Mouse (Mus musculus) CH12.LX (cell line): ENCODE data around the gene Sec14l1. TPM values are rescaled to one million over a fixed set of nuclear protein-coding genes. Genes with fewer than 3 reads are reported as not detected.

Experiments used
- DNase-seq: peaks from one replicate; pipeline ENCODE4 v3.0.0-alpha.2; 2013; ENCODE audit errors: extremely low read depth
- H3K27ac ChIP-seq: 2 replicates; pipeline ENCODE4 v1.5.1; 2012; ENCODE audit warnings: low read depth, mild to moderate bottlenecking, control low read depth, moderate library complexity; ENCODE audit not compliant: insufficient read depth
- H3K27me3 ChIP-seq: replicated peaks from 2 replicates; pipeline ENCODE3; 2012; ENCODE audit warnings: inconsistent platforms
- H3K36me3 ChIP-seq, 2 experiments: replicated peaks in 1 of 2; 2 replicates each; pipeline versions ENCODE3 to v1.6.1; 2012; ENCODE audit warnings: inconsistent platforms in 1 of 2, low read length in 1 of 2, mild to moderate bottlenecking in 1 of 2, mixed read lengths in 1 of 2, moderate library complexity in 1 of 2; ENCODE audit not compliant: control insufficient read depth in 1 of 2, insufficient read depth in 1 of 2
- H3K4me1 ChIP-seq, 2 experiments: 2 replicates each; pipeline ENCODE4 v1.6.1; 2012; ENCODE audit warnings: inconsistent platforms in 1 of 2, moderate library complexity in 1 of 2; ENCODE audit not compliant: insufficient read depth in 2 of 2, control insufficient read depth in 1 of 2
- H3K4me2 ChIP-seq: 2 replicates; pipeline ENCODE4 v1.6.1; 2012; ENCODE audit warnings: low read depth, mild to moderate bottlenecking, control low read depth; ENCODE audit not compliant: poor library complexity, insufficient read depth, severe bottlenecking
- H3K4me3 ChIP-seq, 3 experiments: fragments of 150-350 bp in 1 of 3; sonication (generic) in 1 of 3; replicated peaks in 1 of 3; 2 replicates each; pipeline versions ENCODE3 to v1.5.1; 2011 to 2012; ENCODE audit warnings: low read depth in 2 of 3, low read length in 2 of 3, mild to moderate bottlenecking in 2 of 3, moderate library complexity in 2 of 3, control low read depth in 1 of 3, improper control_type of control experiment in 1 of 3, inconsistent platforms in 1 of 3, mixed read lengths in 1 of 3; ENCODE audit not compliant: poor library complexity in 1 of 3
- H3K79me2 ChIP-seq: replicated peaks from 2 replicates; pipeline ENCODE4 v1.6.1; 2012; ENCODE audit warnings: mild to moderate bottlenecking, moderate library complexity; ENCODE audit not compliant: control insufficient read depth, poor library complexity, insufficient read depth, severe bottlenecking; ENCODE audit errors: extremely low read depth
- H3K9ac ChIP-seq: 2 replicates; pipeline ENCODE4 v1.6.1; 2012; ENCODE audit warnings: low read depth, mild to moderate bottlenecking, control low read depth, moderate library complexity; ENCODE audit not compliant: insufficient read depth
- H3K9me3 ChIP-seq: replicated peaks from 2 replicates; pipeline ENCODE3; 2012; ENCODE audit warnings: low read length, inconsistent platforms, mixed read lengths
- BHLHE40 ChIP-seq: IDR thresholded peaks from 2 replicates; pipeline ENCODE4 v1.6.1; 2011; ENCODE audit warnings: mild to moderate bottlenecking, low read depth, low read length, improper control_type of control experiment
- CHD1 ChIP-seq: IDR thresholded peaks from 2 replicates; pipeline ENCODE4 v1.6.1; 2012; ENCODE audit warnings: low read depth, low read length, improper control_type of control experiment, inconsistent platforms
- CHD2 ChIP-seq: IDR thresholded peaks from 2 replicates; pipeline ENCODE4 v1.6.1; 2011; ENCODE audit warnings: low read length, improper control_type of control experiment
- CTCF ChIP-seq, 2 experiments: IDR thresholded peaks in 1 of 2; conservative IDR thresholded peaks in 1 of 2; 2 replicates each; pipeline ENCODE4 v1.5.1; 2011 to 2012; ENCODE audit warnings: low read depth in 2 of 2, low read length in 2 of 2, improper control_type of control experiment in 1 of 2, inconsistent platforms in 1 of 2, mild to moderate bottlenecking in 1 of 2, moderate library complexity in 1 of 2
- E2F4 ChIP-seq: IDR thresholded peaks from 2 replicates; pipeline ENCODE4 v1.6.1; 2011; ENCODE audit warnings: low read depth, low read length, improper control_type of control experiment; ENCODE audit not compliant: insufficient replicate concordance
- ELF1 ChIP-seq: IDR thresholded peaks from 2 replicates; pipeline ENCODE4 v1.6.1; 2014; ENCODE audit warnings: low read depth, mild to moderate bottlenecking, inconsistent platforms, low read length, improper control_type of control experiment
- EP300 ChIP-seq: IDR thresholded peaks from 2 replicates; pipeline ENCODE4 v1.6.1; 2011; ENCODE audit warnings: low read length, improper control_type of control experiment
- ETS1 ChIP-seq: conservative IDR thresholded peaks from 2 replicates; pipeline ENCODE4 v1.6.1; 2012; ENCODE audit warnings: low read depth, mild to moderate bottlenecking, inconsistent platforms, low read length, improper control_type of control experiment, moderate library complexity
- GABPA ChIP-seq: IDR thresholded peaks from 2 replicates; pipeline ENCODE4 v1.6.1; 2012; ENCODE audit warnings: low read depth, low read length, improper control_type of control experiment, inconsistent platforms; ENCODE audit not compliant: insufficient replicate concordance
- IRF4 ChIP-seq: IDR thresholded peaks from 2 replicates; pipeline ENCODE4 v1.6.1; 2014; ENCODE audit warnings: low read depth, mild to moderate bottlenecking, inconsistent platforms, low read length, improper control_type of control experiment
- JUN ChIP-seq: IDR thresholded peaks from 2 replicates; pipeline ENCODE4 v1.6.1; 2011; ENCODE audit warnings: low read depth, mild to moderate bottlenecking, low read length, improper control_type of control experiment, moderate library complexity; ENCODE audit not compliant: insufficient read depth
- MAFK ChIP-seq: IDR thresholded peaks from 2 replicates; pipeline ENCODE4 v1.6.1; 2011; ENCODE audit warnings: low read length, improper control_type of control experiment; ENCODE audit not compliant: insufficient replicate concordance
- MAX ChIP-seq: IDR thresholded peaks from 2 replicates; pipeline ENCODE4 v1.6.1; 2011; ENCODE audit warnings: low read length, improper control_type of control experiment
- MAZ ChIP-seq: IDR thresholded peaks from 2 replicates; pipeline ENCODE4 v1.6.1; 2012; ENCODE audit warnings: low read depth, mild to moderate bottlenecking, inconsistent platforms, low read length, improper control_type of control experiment, moderate library complexity
- MEF2A ChIP-seq: IDR thresholded peaks from 2 replicates; pipeline ENCODE4 v1.6.1; 2014; ENCODE audit warnings: low read depth, mild to moderate bottlenecking, inconsistent platforms, low read length, improper control_type of control experiment, borderline replicate concordance
- MXI1 ChIP-seq: IDR thresholded peaks from 2 replicates; pipeline ENCODE4 v1.6.1; 2011; ENCODE audit warnings: mild to moderate bottlenecking, low read depth, low read length, improper control_type of control experiment
- MYC ChIP-seq: IDR thresholded peaks from 2 replicates; pipeline ENCODE4 v1.6.1; 2011; ENCODE audit warnings: low read depth, mild to moderate bottlenecking, improper control_type of control experiment, low read length
- NELFE ChIP-seq: IDR thresholded peaks from 2 replicates; pipeline ENCODE4 v1.6.1; 2011; ENCODE audit warnings: low read depth, low read length, improper control_type of control experiment
- NRF1 ChIP-seq: IDR thresholded peaks from 2 replicates; pipeline ENCODE4 v1.6.1; 2014; ENCODE audit warnings: low read depth, mild to moderate bottlenecking, inconsistent platforms, low read length, improper control_type of control experiment, moderate library complexity
- POLR2A ChIP-seq: IDR thresholded peaks from 2 replicates; pipeline ENCODE4 v1.6.1; 2011; ENCODE audit warnings: low read depth, mild to moderate bottlenecking, improper control_type of control experiment, low read length
- POLR2AphosphoS2 ChIP-seq: IDR thresholded peaks from 2 replicates; pipeline ENCODE4 v1.6.1; 2011; ENCODE audit warnings: low read depth, low read length, improper control_type of control experiment
- RAD21 ChIP-seq: IDR thresholded peaks from 2 replicates; pipeline ENCODE4 v1.6.1; 2011; ENCODE audit warnings: low read depth, mild to moderate bottlenecking, low read length, improper control_type of control experiment, moderate library complexity
- SMC3 ChIP-seq: IDR thresholded peaks from 2 replicates; pipeline ENCODE4 v1.6.1; 2011; ENCODE audit warnings: low read depth, low read length, improper control_type of control experiment
- TBP ChIP-seq: conservative IDR thresholded peaks from 2 replicates; pipeline ENCODE4 v1.6.1; 2011; ENCODE audit warnings: low read depth, low read length, improper control_type of control experiment
- TCF12 ChIP-seq: IDR thresholded peaks from 2 replicates; pipeline ENCODE4 v1.6.1; 2014; ENCODE audit warnings: low read depth, mild to moderate bottlenecking, inconsistent platforms, low read length, improper control_type of control experiment
- USF1 ChIP-seq: IDR thresholded peaks from 2 replicates; pipeline ENCODE4 v1.6.1; 2014; ENCODE audit warnings: low read depth, mild to moderate bottlenecking, inconsistent platforms, low read length, improper control_type of control experiment
- USF2 ChIP-seq: conservative IDR thresholded peaks from 2 replicates; pipeline ENCODE4 v1.6.1; 2011; ENCODE audit warnings: low read depth, low read length, improper control_type of control experiment
- ZC3H11A ChIP-seq: IDR thresholded peaks from 2 replicates; pipeline ENCODE4 v1.6.1; 2012; ENCODE audit warnings: low read depth, mild to moderate bottlenecking, inconsistent platforms, low read length, improper control_type of control experiment
- ZKSCAN1 ChIP-seq: IDR thresholded peaks from 2 replicates; pipeline ENCODE4 v1.6.1; 2012; ENCODE audit warnings: low read depth, inconsistent platforms, low read length, improper control_type of control experiment, borderline replicate concordance
- ZMIZ1 ChIP-seq: IDR thresholded peaks from 2 replicates; pipeline ENCODE4 v1.6.1; 2012; ENCODE audit warnings: low read depth, mild to moderate bottlenecking, inconsistent platforms, low read length, improper control_type of control experiment
- dilution Hi-C: fragments of 300-500 bp; cut with MboI; formaldehyde crosslinking; loops from 2 replicates; pipeline ENCODE4 v1.14.3; 2020; ENCODE audit warnings: low sequenced_read_pairs; ENCODE audit not compliant: extremely low pct_unique_long_range_greater_than_20kb, extremely low pct_ligation_motif_present
- in situ Hi-C: fragments of 300-500 bp; cut with MboI; formaldehyde crosslinking; loops from 3 replicates; pipeline ENCODE4 v1.14.3; 2019; ENCODE audit warnings: low sequenced_read_pairs, low pct_ligation_motif_present, low pct_unique_long_range_greater_than_20kb, mixed read lengths
- polyA plus RNA-seq: library from polyadenylated mRNA; unstranded; fragments of >175 nt; gene quantifications from 2 replicates; pipeline ENCODE4 v1.2.1, GENCODE M21; 2012; ENCODE audit warnings: low read depth; ENCODE audit not compliant: insufficient read length
- total RNA-seq, 2 experiments: library from RNA; depleted of rRNA; stranded (reverse); fragments of 300-350 nt in 1 of 2; fragments of >200 nt in 1 of 2; gene quantifications; 2 replicates each; pipeline ENCODE4 v1.2.3; 2012 to 2014

Gene Sec14l1
- total and polyA plus RNA-seq, 3 experiments: 18.5 to 28.2 (median 21.5) TPM

DNA sequence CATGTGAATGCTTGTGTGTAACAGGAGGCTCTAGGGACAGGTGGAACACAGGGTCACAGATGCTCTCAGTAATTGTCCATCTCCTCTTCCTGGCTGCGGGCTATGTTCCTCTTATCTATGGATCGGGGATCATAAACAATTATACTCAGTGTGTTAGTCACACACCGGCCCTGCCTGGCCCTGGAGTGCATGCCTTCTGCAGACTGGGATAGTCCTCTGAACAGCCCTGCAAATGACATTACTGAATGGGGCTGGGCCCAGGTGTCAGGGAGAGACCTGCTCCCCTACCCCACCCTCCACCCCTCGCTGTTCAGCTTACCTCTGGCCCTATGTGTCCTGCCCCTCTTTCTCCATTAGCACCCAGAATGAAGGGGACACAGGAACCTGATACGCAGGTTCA lies 61.9 kb downstream of the Sec14l1 start:
- TF ChIP-seq E2F4: no peak
- no peak for TF ChIP-seq NRF1
- TF ChIP-seq IRF4: no peak
- no peak for TF ChIP-seq RAD21
- TF ChIP-seq ZC3H11A: no peak
- TF ChIP-seq CHD1: no peak
- TF ChIP-seq ETS1: no peak
- TF ChIP-seq USF2: no peak
- Histone ChIP-seq H3K79me2 (no peaks in the 10 kb centered on the region), H3K4me3 (no peak overlapping the region), H3K27me3 (peaks cover 20% of the 10 kb centered on the region), H3K9me3 (peaks cover 24% of the 10 kb centered on the region), H3K9ac (no peak overlapping the region), H3K36me3 (no peaks in the 10 kb centered on the region), H3K27ac (no peak overlapping the region), H3K4me1 (peaks cover 5 to 25% of the 10 kb centered on the region in 2 experiments), H3K4me2 (no peak overlapping the region)
- in situ Hi-C loops: loop anchor here (5.0 to 25.0 kb wide), 4 partner anchors 55 to 515 kb away; partner anchors contain the start of genes Cygb and Prcd
- no peak for DNase-seq
- dilution Hi-C loops: no loop called here

- dilution Hi-C loops: no loop called here
- peak; percentile 87 for DNase-seq
- Histone ChIP-seq H3K4me1 (peaks cover 5 to 25% of the 10 kb centered on the region in 2 experiments), H3K4me3 (no peak overlapping the region), H3K9ac (no peak overlapping the region), H3K79me2 (no peaks in the 10 kb centered on the region), H3K36me3 (no peaks in the 10 kb centered on the region), H3K4me2 (no peak overlapping the region), H3K27ac (no peak overlapping the region), H3K9me3 (peaks cover 29% of the 10 kb centered on the region), H3K27me3 (peaks cover 20% of the 10 kb centered on the region)
- in situ Hi-C loops: loop anchor here (5.0 to 25.0 kb wide), 4 partner anchors 55 to 515 kb away; partner anchors contain the start of genes Cygb and Prcd
- TF ChIP-seq TBP (no peak), MAX (no peak), IRF4 (peak; percentile 57; the same call in 1 of the 2 replicates), USF1 (no peak), GABPA (no peak), POLR2A (no peak), SMC3 (peak; percentile 97), MXI1 (no peak), ETS1 (no peak), NRF1 (peak; percentile 38; the same call in 1 of the 2 replicates), JUN (no peak), ZC3H11A (peak; percentile 94), NELFE (no peak; the same call in 1 of the 2 replicates), MEF2A (peak; percentile 38; the same call in 1 of the 2 replicates), ZMIZ1 (no peak), EP300 (no peak), CHD2 (no peak), MYC (peak; percentile 81; the same call in 1 of the 2 replicates), BHLHE40 (peak; percentile 21; the same call in 1 of the 2 replicates), E2F4 (no peak), ZKSCAN1 (no peak), MAFK (no peak), RAD21 (peak; percentile 94), USF2 (no peak), POLR2AphosphoS2 (no peak), ELF1 (no peak), CTCF (conservative IDR thresholded peaks at IDR 0.05 in 1 of 2, IDR thresholded peaks at IDR 0.05 in 1 of 2; ENCODE audit: low read depth in 2 of 2, low read length in 2 of 2) (peak in 1 of 2 experiments; percentile 94; a peak in 3 of 4 replicates), MAZ (peak; percentile 65), TCF12 (no peak)
Measured at GRCm38 (mm10) chr11:117177303-117177979, 62.5 kb downstream of the Sec14l1 start.
